Mouse (Mus musculus) layer of hippocampus, adult 6 months (tissue): ENCODE results near the gene Crcp. TPM values are rescaled to one million over a fixed set of nuclear protein-coding genes. Genes with fewer than 3 reads are reported as not detected.

Experiments used
- long read RNA-seq, 2 experiments: library from polyadenylated mRNA; unstranded; transcript quantifications; one replicate each; pipeline ENCODE4 v2.0.0; 2019 to 2020
- polyA plus RNA-seq: library from polyadenylated mRNA; unstranded; fragments of <200 nt; fragmentation: Nextera tagmentation; gene quantifications from 2 replicates; pipeline ENCODE4 v1.2.3, GENCODE M21; 2021

Crcp gene
- polyA plus RNA-seq, result 35.4 and 40.8 TPM in 2 replicates
- long read RNA-seq, experiment 1, transcript Crcp-201 (6 exons, 1,492 nt), result minor isoform, 19 of 46 reads
- long read RNA-seq, experiment 1, transcript Crcp-202 (6 exons, 669 nt), result major isoform, 20 of 46 reads
- long read RNA-seq, experiment 1, partial matches to known transcripts, result 0 of 46 reads
- long read RNA-seq, experiment 1, other reads (novel, unspliced or antisense), result 5 of 46 reads
- long read RNA-seq, experiment 2, transcript Crcp-204 (5 exons, 931 nt), result minor isoform, 5 of 166 reads
- long read RNA-seq, experiment 2, transcript Crcp-201 (6 exons, 1,492 nt), result major isoform, 90 of 166 reads
- long read RNA-seq, experiment 2, transcript Crcp-202 (6 exons, 669 nt), result minor isoform, 57 of 166 reads
- long read RNA-seq, experiment 2, partial matches to known transcripts, result 3 of 166 reads
- long read RNA-seq, experiment 2, other reads (novel, unspliced or antisense), result 10 of 166 reads

DNA sequence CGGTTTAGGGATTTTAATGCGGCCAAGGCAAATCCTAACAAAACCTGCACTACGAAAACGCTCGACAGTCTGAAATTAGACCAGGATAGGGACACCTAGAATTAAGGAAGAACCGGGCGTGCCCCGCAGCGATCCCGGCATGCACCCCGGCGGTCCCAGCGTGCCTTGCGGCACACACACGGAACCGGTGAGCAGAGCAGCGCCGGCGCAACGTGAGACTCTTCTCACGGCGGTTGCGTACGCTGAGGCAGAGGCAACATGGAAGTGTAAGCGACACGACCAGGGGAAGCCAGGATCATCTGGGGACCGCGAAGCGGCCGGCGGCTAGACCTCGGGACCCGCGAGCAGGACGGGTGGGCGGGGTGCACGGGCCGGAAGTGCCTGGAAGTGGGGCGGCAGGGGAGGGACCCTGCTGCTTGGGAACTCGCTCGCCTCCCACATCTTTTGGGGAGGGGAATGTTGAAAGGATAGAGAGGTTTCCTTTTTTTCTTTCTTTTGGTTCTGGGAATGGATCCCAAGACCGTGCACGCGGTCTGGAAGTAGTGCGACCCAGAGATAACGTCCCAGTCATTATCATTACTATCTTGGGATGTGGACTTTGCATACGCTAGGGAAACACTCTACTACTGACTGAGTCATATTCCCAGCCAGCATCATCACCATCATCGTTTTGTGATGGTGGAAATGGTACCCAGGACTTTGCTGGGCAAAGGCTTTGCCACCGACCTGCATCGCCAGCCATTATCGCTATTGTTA lies at the start of gene Crcp, which contains the start of gene Asl:
TSS of gene Crcp (plus strand) at position 149 of the 756 bp plus-strand sequence.
TSS of gene Asl (minus strand) at position 106 of the 756 bp plus-strand sequence.

DNA sequence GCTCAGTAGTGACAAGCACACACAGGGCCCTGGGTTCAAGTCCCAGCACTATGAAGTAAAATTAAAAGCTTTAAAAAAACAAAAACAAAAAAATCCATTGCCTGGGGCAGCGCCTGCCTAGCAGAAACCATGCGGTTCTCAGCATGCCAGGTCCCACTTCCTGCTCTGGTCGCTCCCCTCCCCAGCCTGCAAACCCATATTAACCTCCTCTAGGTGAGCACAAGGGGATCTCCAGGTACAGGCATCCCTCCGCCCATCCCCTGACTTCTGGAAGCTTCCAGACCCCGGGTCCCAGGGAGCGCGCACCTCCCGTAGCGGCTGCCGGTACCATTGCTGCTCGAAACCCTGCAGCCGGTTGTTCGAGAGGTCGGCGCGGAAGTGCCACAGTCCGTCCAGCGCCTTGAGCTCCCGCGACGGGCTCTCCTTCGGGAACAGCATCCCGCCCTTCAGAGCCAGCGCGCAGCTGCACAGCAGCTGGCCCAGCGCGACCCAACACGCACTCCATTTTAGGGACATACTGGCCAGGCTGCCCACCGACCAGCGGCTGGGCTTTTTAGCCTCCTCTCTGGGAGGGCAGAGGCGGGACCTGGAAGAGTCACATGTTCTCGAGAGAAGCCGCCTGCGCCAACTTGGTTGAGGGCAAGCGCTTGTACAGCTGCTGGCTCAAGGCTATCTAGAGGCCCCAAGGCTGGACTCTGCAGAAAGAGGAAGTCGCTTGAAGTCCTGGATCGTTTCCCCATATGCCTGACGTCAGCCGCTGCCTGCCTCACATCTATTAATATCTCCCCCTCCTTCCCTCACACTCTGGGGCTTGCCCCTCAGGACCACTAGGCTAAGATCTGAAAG lies 26.6 kb upstream of the Crcp start, which contains the start of gene Gusb:
TSS of gene Gusb (minus strand) at position 749 of the 846 bp plus-strand sequence.

DNA sequence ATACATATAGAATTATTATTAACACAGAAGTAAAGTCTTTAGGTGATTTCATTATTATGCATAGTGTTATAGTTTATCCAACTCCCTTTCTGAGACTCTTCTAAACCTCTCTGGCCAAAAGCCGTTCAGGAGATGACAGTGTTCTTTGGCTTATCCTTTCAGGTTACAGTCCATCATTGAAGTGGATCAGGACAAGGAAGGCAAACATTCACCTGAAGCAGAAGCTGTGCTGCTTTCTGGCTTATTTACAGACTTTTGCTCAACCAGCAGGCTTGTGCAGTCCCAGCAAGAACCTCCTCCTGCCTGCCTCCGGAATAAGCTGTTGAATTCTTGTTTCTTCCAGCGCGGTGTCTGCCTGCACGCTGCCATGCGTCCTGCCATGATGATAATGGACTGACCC lies 43.9 kb downstream of the Crcp start, which contains the start of gene Tpst1:
TSS of gene Tpst1 (plus strand) at position 301 of the 400 bp plus-strand sequence.

Other genes with a start within 250 kb of the Crcp start
- gene Psph, start 241.8 kb upstream of the Crcp start, polyA plus RNA-seq, result 49.6 and 53.3 TPM in 2 replicates
- gene Sumf2, start 182.3 kb upstream of the Crcp start, polyA plus RNA-seq, result 17.6 and 18.9 TPM in 2 replicates
- gene Chchd2, start 141.8 kb upstream of the Crcp start, polyA plus RNA-seq, result 2,015 and 2,200 TPM in 2 replicates
- gene Zbed5, start 133.6 kb upstream of the Crcp start, polyA plus RNA-seq, result 6.1 and 7.3 TPM in 2 replicates
- gene Phkg1, start 130.7 kb upstream of the Crcp start, polyA plus RNA-seq, result 7.8 and 7.9 TPM in 2 replicates
- gene Nupr1l, start 120.8 kb upstream of the Crcp start, polyA plus RNA-seq, result 3.6 and 7.0 TPM in 2 replicates
- 6.3 and 8.5 TPM in 2 replicates for gene Vkorc1l1, start 87.3 kb upstream of the Crcp start, polyA plus RNA-seq
- 22.1 and 23.5 TPM in 2 replicates for gene Gusb, start 26.2 kb upstream of the Crcp start, polyA plus RNA-seq
- gene Asl, start within 50 bp of the Crcp start, polyA plus RNA-seq, result 19.3 and 19.5 TPM in 2 replicates
- 40.7 and 41.9 TPM in 2 replicates for gene Tpst1, start 44.0 kb downstream of the Crcp start, polyA plus RNA-seq
- 10.1 and 11.5 TPM in 2 replicates for gene Kctd7, start 115.6 kb downstream of the Crcp start, polyA plus RNA-seq
- gene Rabgef1, start 142.5 kb downstream of the Crcp start, polyA plus RNA-seq, result 26.1 and 27.5 TPM in 2 replicates
- 19.4 TPM in 2 replicates for gene Tmem248, start 187.8 kb downstream of the Crcp start, polyA plus RNA-seq
- gene Sbds, start 226.2 kb downstream of the Crcp start, polyA plus RNA-seq, result 118 and 126 TPM in 2 replicates
- gene Tyw1, start 226.3 kb downstream of the Crcp start, polyA plus RNA-seq, result 11.2 and 12.1 TPM in 2 replicates